Mouse (Mus musculus): ENCODE measurements at regions not wholly inside any gene's neighbourhood (a gene's known extent, or its start where the extent isn't known, plus 50 kb on each side); places are given as distances from the start of the nearest gene placed in this dataset.

- Histone ChIP-seq H3K4me1 (ENCODE audit: insufficient read depth, low read length) (no peaks in the 10 kb centered on the region), H3K4me2 (ENCODE audit: low read depth, low read length, poor library complexity, severe bottlenecking) (no peak overlapping the region), H3K27me3 (ENCODE audit: insufficient read depth, low read length) (no peaks in the 10 kb centered on the region), H3K9ac (replicated peaks; ENCODE audit: low read length, poor library complexity, severe bottlenecking) (no peak overlapping the region), H3K4me3 (ENCODE audit: low read depth, low read length) (no peak overlapping the region), H3K9me3 (ENCODE audit: low read length) (no peaks in the 10 kb centered on the region), H3K36me3 (ENCODE audit: insufficient read depth, low read length) (no peaks in the 10 kb centered on the region), H3K27ac (ENCODE audit: low read depth, low read length) (no peak overlapping the region)
- DNase-seq (ENCODE audit: low spot score) = no peak
- TF ChIP-seq CTCF (IDR thresholded peaks at IDR 0.05) = no peak
- WGBS = 71% methylated on average over 2 of the region's 2 CpGs
- no peak for ATAC-seq (ENCODE audit: low FRiP score)
Observed at GRCm38 (mm10) chr3:6871752-6872151, 251.5 kb upstream of the 1700008P02Rik start.

- no peak overlapping the region for H3K4me2 ChIP-seq (ENCODE audit: low read depth, low read length, poor library complexity, severe bottlenecking)
- no peaks in the 10 kb centered on the region for H3K4me1 ChIP-seq (ENCODE audit: insufficient read depth, low read length)
- no peaks in the 10 kb centered on the region for H3K36me3 ChIP-seq (ENCODE audit: insufficient read depth, low read length)
- H3K27me3 ChIP-seq (ENCODE audit: insufficient read depth, low read length) = no peaks in the 10 kb centered on the region
- no peak overlapping the region for H3K9ac ChIP-seq (replicated peaks; ENCODE audit: low read length, poor library complexity, severe bottlenecking)
- TF ChIP-seq CTCF (IDR thresholded peaks at IDR 0.05) = no peak
- ATAC-seq (ENCODE audit: low FRiP score) (no peak), DNase-seq (ENCODE audit: low spot score) (no peak)
- no peak overlapping the region for H3K27ac ChIP-seq (ENCODE audit: low read depth, low read length)
- H3K4me3 ChIP-seq (ENCODE audit: low read depth, low read length) = no peak overlapping the region
- no peaks in the 10 kb centered on the region for H3K9me3 ChIP-seq (ENCODE audit: low read length)
Observed at GRCm38 (mm10) chr3:6866148-6866483, 245.9 kb upstream of the 1700008P02Rik start.

GRCm38 (mm10) chr3:6865462-6866147 is 245.4 kb upstream of the 1700008P02Rik start:
- H3K9ac ChIP-seq (replicated peaks; ENCODE audit: low read length, poor library complexity, severe bottlenecking) = no peak overlapping the region
- H3K4me3 ChIP-seq (ENCODE audit: low read depth, low read length) = no peak overlapping the region
- no peaks in the 10 kb centered on the region for H3K9me3 ChIP-seq (ENCODE audit: low read length)
- no peak for TF ChIP-seq CTCF (IDR thresholded peaks at IDR 0.05)
- 63% methylated on average over 3 of the region's 3 CpGs for WGBS
- peak; percentile 87 for DNase-seq (ENCODE audit: low spot score)
- H3K27me3 ChIP-seq (ENCODE audit: insufficient read depth, low read length) = no peaks in the 10 kb centered on the region
- no peak overlapping the region for H3K4me2 ChIP-seq (ENCODE audit: low read depth, low read length, poor library complexity, severe bottlenecking)
- H3K36me3 ChIP-seq (ENCODE audit: insufficient read depth, low read length) = no peaks in the 10 kb centered on the region
- H3K4me1 ChIP-seq (ENCODE audit: insufficient read depth, low read length) = no peaks in the 10 kb centered on the region
- peak; percentile 78; the same call in 1 of the 2 replicates for ATAC-seq (ENCODE audit: low FRiP score)
- no peak overlapping the region for H3K27ac ChIP-seq (ENCODE audit: low read depth, low read length)

GRCm38 (mm10) chr3:6859866-6860180 is 239.6 kb upstream of the 1700008P02Rik start:
- H3K36me3 ChIP-seq (ENCODE audit: insufficient read depth, low read length) = no peaks in the 10 kb centered on the region
- no peaks in the 10 kb centered on the region for H3K27me3 ChIP-seq (ENCODE audit: insufficient read depth, low read length)
- no peak overlapping the region for H3K4me3 ChIP-seq (ENCODE audit: low read depth, low read length)
- no peaks in the 10 kb centered on the region for H3K4me1 ChIP-seq (ENCODE audit: insufficient read depth, low read length)
- no peak for TF ChIP-seq CTCF (IDR thresholded peaks at IDR 0.05)
- WGBS = 73% methylated on average over 2 of the region's 2 CpGs
- H3K9me3 ChIP-seq (ENCODE audit: low read length) = no peaks in the 10 kb centered on the region
- no peak for ATAC-seq (ENCODE audit: low FRiP score)
- no peak overlapping the region for H3K4me2 ChIP-seq (ENCODE audit: low read depth, low read length, poor library complexity, severe bottlenecking)
- H3K27ac ChIP-seq (ENCODE audit: low read depth, low read length) = no peak overlapping the region
- H3K9ac ChIP-seq (replicated peaks; ENCODE audit: low read length, poor library complexity, severe bottlenecking) = no peak overlapping the region
- DNase-seq (ENCODE audit: low spot score) = no peak

- Histone ChIP-seq H3K27ac (ENCODE audit: low read depth, low read length) (no peak overlapping the region), H3K4me3 (ENCODE audit: low read depth, low read length) (no peak overlapping the region), H3K9me3 (ENCODE audit: low read length) (no peaks in the 10 kb centered on the region), H3K4me1 (ENCODE audit: insufficient read depth, low read length) (no peaks in the 10 kb centered on the region), H3K9ac (replicated peaks; ENCODE audit: low read length, poor library complexity, severe bottlenecking) (no peak overlapping the region), H3K36me3 (ENCODE audit: insufficient read depth, low read length) (no peaks in the 10 kb centered on the region), H3K27me3 (ENCODE audit: insufficient read depth, low read length) (no peaks in the 10 kb centered on the region), H3K4me2 (ENCODE audit: low read depth, low read length, poor library complexity, severe bottlenecking) (no peak overlapping the region)
- TF ChIP-seq CTCF (IDR thresholded peaks at IDR 0.05) = no peak
- DNase-seq (ENCODE audit: low spot score) = no peak
- peak; percentile 89 for ATAC-seq (ENCODE audit: low FRiP score)
- WGBS = 27% methylated on average over 4 of the region's 4 CpGs
Observed at GRCm38 (mm10) chr3:6858982-6859865, 239.0 kb upstream of the 1700008P02Rik start.

- H3K36me3 ChIP-seq (ENCODE audit: insufficient read depth, low read length) = no peaks in the 10 kb centered on the region
- 55% methylated on average over 7 of the region's 7 CpGs for WGBS
- no peaks in the 10 kb centered on the region for H3K9me3 ChIP-seq (ENCODE audit: low read length)
- no peaks in the 10 kb centered on the region for H3K4me1 ChIP-seq (ENCODE audit: insufficient read depth, low read length)
- no peak for TF ChIP-seq CTCF (IDR thresholded peaks at IDR 0.05)
- H3K27me3 ChIP-seq (ENCODE audit: insufficient read depth, low read length) = no peaks in the 10 kb centered on the region
- H3K4me3 ChIP-seq (ENCODE audit: low read depth, low read length) = no peak overlapping the region
- H3K4me2 ChIP-seq (ENCODE audit: low read depth, low read length, poor library complexity, severe bottlenecking) = no peak overlapping the region
- no peak overlapping the region for H3K9ac ChIP-seq (replicated peaks; ENCODE audit: low read length, poor library complexity, severe bottlenecking)
- ATAC-seq (ENCODE audit: low FRiP score) (no peak), DNase-seq (ENCODE audit: low spot score) (no peak)
- no peak overlapping the region for H3K27ac ChIP-seq (ENCODE audit: low read depth, low read length)
Observed at GRCm38 (mm10) chr3:6819332-6819731, 199.1 kb upstream of the 1700008P02Rik start.

Data from midbrain, postnatal 0 days (tissue).